Mouse (Mus musculus) Patski (cell line): ENCODE data around the gene Clasp1. TPM values are rescaled to one million over a fixed set of nuclear protein-coding genes. Genes with fewer than 3 reads are reported as not detected.

Experiments used
- ATAC-seq: fragments of 100-300 bp; one replicate; pipeline ENCODE4 v1.8.0; 2021
- CTCF ChIA-PET: fragments of 350-600 bp; sonication (Branson Sonifier 250); formaldehyde crosslinking; loops from one replicate; lab custom pipeline; 2022; ENCODE audit warnings: inconsistent platforms; lab: Charles Lee
- POLR2A ChIA-PET: fragments of 350-600 bp; sonication (Branson Sonifier 250); formaldehyde crosslinking; loops from one replicate; lab custom pipeline; 2022; ENCODE audit warnings: antibody characterized with exemption, inconsistent platforms; lab: Charles Lee
- DNase-seq: peaks from one replicate; pipeline ENCODE4 v3.0.0-alpha.2; 2011; ENCODE audit warnings: low read depth, low spot score
- H3K27me3 ChIP-seq: fragments of 371-371 bp; one replicate; pipeline ENCODE4 v1.5.1; 2021
- CTCF ChIP-seq: fragments of 100-300 bp; IDR thresholded peaks from one replicate; pipeline ENCODE4 v1.5.1; 2021
- in situ Hi-C: fragments of 300-500 bp; cut with MboI; formaldehyde crosslinking; loops from 3 replicates; pipeline ENCODE4 v1.11.1; 2018; ENCODE audit warnings: low pct_unique_long_range_greater_than_20kb, mixed read lengths
- polyA plus RNA-seq: library from polyadenylated mRNA; unstranded; gene quantifications from one replicate; pipeline ENCODE4 v1.2.3, GENCODE M21; 2021

Clasp1 gene
- polyA plus RNA-seq, 1 experiment from 2014 or later: 39.0 TPM

DNA sequence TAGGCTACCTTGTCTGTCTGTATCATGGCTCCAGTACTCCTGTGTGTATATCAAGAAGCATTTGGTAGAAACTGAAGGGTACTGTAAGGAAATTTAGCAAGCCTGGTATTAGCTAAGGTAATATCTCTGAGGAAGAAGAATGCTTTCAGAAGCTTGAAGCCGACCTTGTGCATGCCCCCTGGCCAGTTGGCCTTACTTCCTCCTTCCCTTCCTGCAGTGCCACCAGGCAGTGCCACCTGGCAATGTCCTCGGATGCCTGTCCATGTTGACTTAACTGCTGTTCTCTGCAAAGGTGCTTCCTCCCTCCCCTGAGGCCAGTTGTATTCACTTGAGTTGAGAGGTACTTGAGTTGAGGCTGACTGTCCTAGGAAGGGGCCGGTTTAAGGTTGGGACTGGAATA lies 32.3 kb downstream of the Clasp1 start:
- CTCF ChIA-PET: interaction anchor here (1.0 kb wide), 1 partner anchor 29 kb away, joined by 3 read pairs; no protein-coding TSS in a partner anchor
- ATAC-seq (no peak), DNase-seq (no peak)
- TF ChIP-seq CTCF: no peak
- POLR2A ChIA-PET: no interaction called here
- in situ Hi-C loops: no loop called here
- H3K27me3 ChIP-seq: no peaks in the 10 kb centered on the region

GRCm38 (mm10) chr1:118422812-118423211 lies 34.0 kb downstream of the Clasp1 start:
- DNase-seq: no peak
- in situ Hi-C loops: no loop called here

DNA sequence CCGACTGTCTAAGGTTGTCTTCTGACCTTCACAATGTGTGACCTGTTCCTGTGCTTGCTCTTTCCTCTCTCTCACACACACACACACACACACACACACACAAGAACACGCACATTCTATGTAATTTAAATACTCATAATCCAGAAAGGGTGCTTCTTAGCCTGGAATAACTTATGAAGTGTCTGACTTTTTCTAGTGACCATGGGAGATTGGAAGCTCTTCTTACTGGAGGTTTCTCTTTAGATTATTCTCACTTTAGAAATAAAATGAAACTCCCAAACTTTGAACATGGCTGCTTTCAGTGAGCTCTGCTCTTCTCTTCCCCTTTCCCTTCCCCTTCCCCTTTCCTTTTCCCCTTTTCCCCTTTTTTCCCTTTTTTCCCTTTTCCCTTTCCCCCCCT lies 37.1 kb downstream of the Clasp1 start:
- no peak for ATAC-seq
- CTCF ChIA-PET: interaction anchor here (1.0 kb wide), 1 partner anchor 9 kb away, joined by 3 read pairs; no protein-coding TSS in a partner anchor
- no peak for DNase-seq
- H3K27me3 ChIP-seq: no peaks in the 10 kb centered on the region
- no peak for TF ChIP-seq CTCF
- in situ Hi-C loops: no loop called here
- POLR2A ChIA-PET: no interaction called here

More at GRCm38 (mm10) chr1:118422812-118423211, 34.0 kb downstream of the Clasp1 start:
- POLR2A ChIA-PET: no interaction called here
- no peak for TF ChIP-seq CTCF
- CTCF ChIA-PET: interaction anchor here (2.1 kb wide), 1 partner anchor 10 kb away, joined by 7 read pairs; no protein-coding TSS in a partner anchor
- no peak for ATAC-seq
- H3K27me3 ChIP-seq: no peaks in the 10 kb centered on the region

DNA sequence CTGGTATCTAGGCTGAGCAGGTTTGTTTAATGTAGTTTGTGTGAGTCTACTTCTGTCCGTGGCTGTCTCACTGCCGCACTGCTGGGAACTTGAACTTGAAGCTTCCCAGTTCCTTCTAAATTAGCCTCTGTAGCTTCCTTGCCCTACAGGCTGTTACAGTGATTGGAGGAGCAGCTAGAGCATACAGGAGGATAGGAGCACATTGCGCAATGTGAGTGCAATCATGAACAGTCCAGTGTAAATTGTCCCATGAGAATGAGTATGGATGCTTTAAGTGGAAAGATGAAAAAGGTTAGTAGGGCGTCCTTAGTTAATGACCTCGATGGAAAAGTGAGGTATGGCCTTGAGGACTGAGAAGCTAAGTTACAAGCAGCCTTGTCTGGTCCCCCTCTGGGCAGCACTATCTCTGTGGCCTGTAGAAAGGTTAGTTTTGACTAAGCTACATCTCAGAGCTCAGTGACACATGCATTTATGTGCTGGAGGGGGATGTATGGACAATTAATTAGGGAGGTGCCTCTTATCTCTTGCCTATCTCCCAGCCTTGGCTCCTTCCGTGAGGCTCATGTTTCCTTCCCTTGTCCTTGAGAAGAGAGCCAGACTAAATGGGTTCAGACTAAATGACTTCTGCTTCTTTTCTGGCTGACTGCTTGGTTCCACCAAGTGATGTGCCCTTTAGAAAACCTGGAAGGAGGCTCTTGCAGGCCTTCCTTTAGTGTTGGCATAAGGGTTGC lies 39.7 kb downstream of the Clasp1 start:
- POLR2A ChIA-PET: no interaction called here
- in situ Hi-C loops: no loop called here
- ATAC-seq (no peak), DNase-seq (no peak)
- CTCF ChIA-PET: interaction anchor here (1.0 to 1.6 kb wide), 2 partner anchors 10 to 11 kb away, joined by 4 read pairs; no protein-coding TSS in a partner anchor
- H3K27me3 ChIP-seq: no peaks in the 10 kb centered on the region
- no peak for TF ChIP-seq CTCF

DNA sequence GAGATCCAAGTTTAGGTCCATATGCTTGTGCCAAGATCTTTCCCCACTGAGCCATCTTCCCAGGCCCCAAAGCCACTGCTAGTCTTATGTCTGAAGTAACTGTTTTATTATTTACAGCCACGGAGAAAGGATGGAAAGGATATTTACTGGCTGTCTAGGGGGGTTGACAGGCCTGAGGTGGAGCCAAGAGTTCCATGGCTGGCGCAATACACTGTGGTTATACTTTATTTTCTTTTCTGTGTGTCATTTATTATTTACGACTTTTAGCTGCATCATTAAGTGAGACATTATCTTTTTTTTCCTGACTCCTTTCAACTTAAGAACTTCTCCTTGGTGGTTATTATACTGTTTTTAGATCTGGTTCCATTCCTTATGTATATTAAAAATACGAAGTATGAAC lies 42.7 kb downstream of the Clasp1 start:
- TF ChIP-seq CTCF: no peak
- in situ Hi-C loops: no loop called here
- H3K27me3 ChIP-seq: no peaks in the 10 kb centered on the region
- ChIA-PET POLR2A (no interaction called here), CTCF (interaction anchor here (0.9 to 2.1 kb wide), 3 partner anchors 10 to 16 kb away, joined by 3 to 7 read pairs (median 4); no protein-coding TSS in a partner anchor)
- no peak for DNase-seq
- no peak for ATAC-seq

GRCm38 (mm10) chr1:118435001-118435473 lies 46.2 kb downstream of the Clasp1 start:
- POLR2A ChIA-PET: interaction anchor here (0.6 kb wide), 1 partner anchor 23 kb away, joined by 3 read pairs; no protein-coding TSS in a partner anchor
- TF ChIP-seq CTCF: no peak
- in situ Hi-C loops: no loop called here
- no peaks in the 10 kb centered on the region for H3K27me3 ChIP-seq
- ATAC-seq (peak; percentile 32), DNase-seq (no peak)
- CTCF ChIA-PET: interaction anchor here (0.6 to 0.7 kb wide), 2 partner anchors 9 to 10 kb away, joined by 3 read pairs; no protein-coding TSS in a partner anchor

- in situ Hi-C loops: no loop called here
- ChIA-PET POLR2A (no interaction called here), CTCF (interaction anchor here (1.4 to 1.8 kb wide), 2 partner anchors 9 to 38 kb away, joined by 4 to 5 read pairs; no protein-coding TSS in a partner anchor)
- peak; percentile 69 for ATAC-seq
- H3K27me3 ChIP-seq: no peaks in the 10 kb centered on the region
- TF ChIP-seq CTCF: no peak
- DNase-seq: no peak
Measured at GRCm38 (mm10) chr1:118437856-118438255, 49.0 kb downstream of the Clasp1 start.

DNA sequence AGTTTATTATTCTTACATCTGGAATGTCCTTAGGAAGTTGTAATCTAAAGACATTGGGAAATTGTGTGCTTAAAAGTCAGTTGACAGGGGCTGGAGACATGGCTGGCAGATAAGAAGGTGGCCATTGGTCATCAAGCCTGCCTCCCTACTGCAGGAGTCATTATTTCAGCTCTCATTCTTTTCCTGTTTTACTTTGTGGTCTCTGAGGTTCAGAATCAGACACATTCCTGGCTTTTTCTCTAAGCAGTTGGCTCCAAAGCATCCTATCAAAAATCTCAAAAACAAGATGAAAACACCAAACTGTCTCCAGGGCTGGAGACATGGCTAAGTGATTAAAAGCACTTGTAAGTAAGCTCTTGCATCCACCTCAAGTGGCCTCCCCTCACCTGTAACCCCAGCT lies 49.5 kb downstream of the Clasp1 start:
- no peaks in the 10 kb centered on the region for H3K27me3 ChIP-seq
- in situ Hi-C loops: no loop called here
- ATAC-seq (peak; percentile 74), DNase-seq (no peak)
- no peak for TF ChIP-seq CTCF
- ChIA-PET CTCF (interaction anchor here (1.4 to 1.8 kb wide), 2 partner anchors 10 to 39 kb away, joined by 4 to 5 read pairs; no protein-coding TSS in a partner anchor), POLR2A (no interaction called here)

DNA sequence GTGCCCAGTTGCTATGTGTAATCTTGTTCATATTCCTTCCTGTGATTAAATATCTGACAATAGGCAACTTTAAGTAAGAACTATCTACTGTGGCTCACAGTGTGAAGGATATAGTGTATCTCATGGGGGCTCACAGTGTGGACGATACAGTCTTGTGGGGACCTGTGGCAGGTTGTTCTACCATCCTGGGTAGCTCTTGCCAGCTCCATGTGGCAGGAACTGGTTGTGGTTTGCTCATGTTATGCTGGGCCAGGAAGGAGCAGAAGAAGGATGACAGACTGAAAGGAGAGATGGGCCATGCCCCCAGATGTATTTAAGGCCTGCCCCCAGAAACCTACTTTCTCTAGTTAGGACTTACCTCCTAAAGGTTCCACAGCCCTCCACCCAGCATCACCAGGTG lies 51.7 kb downstream of the Clasp1 start:
- DNase-seq (no peak), ATAC-seq (no peak)
- in situ Hi-C loops: no loop called here
- ChIA-PET CTCF (interaction anchor here (2.9 kb wide), 1 partner anchor 10 kb away, joined by 7 read pairs; no protein-coding TSS in a partner anchor), POLR2A (no interaction called here)
- H3K27me3 ChIP-seq: no peaks in the 10 kb centered on the region
- no peak for TF ChIP-seq CTCF

DNA sequence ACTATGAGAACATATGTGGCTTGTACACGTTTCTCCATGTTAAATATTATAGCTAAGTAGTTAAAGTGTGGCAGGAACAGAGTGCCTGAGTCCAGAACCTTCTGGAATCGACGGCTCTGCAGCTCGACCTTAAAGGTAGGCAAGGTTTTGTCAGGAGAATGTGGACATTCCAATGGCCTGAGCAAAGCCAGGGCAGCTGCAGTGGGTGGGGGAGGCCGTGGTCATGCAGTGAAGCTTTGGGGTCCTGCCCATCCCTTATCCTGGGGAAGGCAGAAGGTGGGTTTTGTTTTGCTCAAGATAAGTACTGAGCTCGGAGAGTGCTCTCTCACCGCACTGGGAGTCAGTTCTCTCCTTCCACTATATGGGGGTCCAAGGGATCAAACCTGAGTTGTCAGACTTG lies 55.6 kb downstream of the Clasp1 start:
- POLR2A ChIA-PET: no interaction called here
- TF ChIP-seq CTCF: no peak
- in situ Hi-C loops: no loop called here
- no peak for DNase-seq
- H3K27me3 ChIP-seq: no peaks in the 10 kb centered on the region
- CTCF ChIA-PET: interaction anchor here (1.0 to 2.4 kb wide), 4 partner anchors 9 to 50 kb away, joined by 3 to 10 read pairs (median 6); no protein-coding TSS in a partner anchor
- no peak for ATAC-seq
